Mouse (Mus musculus): Measurements from ENCODE around the gene H2afz. TPM values are rescaled to one million over a fixed set of nuclear protein-coding genes. Genes with fewer than 3 reads are reported as not detected.
A peak's percentile ranks its signal among the peaks of the same experiment; 100 is the strongest.

Gene H2afz
- polyA plus RNA-seq (2015; fragmentation: Nextera tagmentation; extraction: Ambion mirVana) = 714 and 880 TPM in 2 replicates

DNA sequence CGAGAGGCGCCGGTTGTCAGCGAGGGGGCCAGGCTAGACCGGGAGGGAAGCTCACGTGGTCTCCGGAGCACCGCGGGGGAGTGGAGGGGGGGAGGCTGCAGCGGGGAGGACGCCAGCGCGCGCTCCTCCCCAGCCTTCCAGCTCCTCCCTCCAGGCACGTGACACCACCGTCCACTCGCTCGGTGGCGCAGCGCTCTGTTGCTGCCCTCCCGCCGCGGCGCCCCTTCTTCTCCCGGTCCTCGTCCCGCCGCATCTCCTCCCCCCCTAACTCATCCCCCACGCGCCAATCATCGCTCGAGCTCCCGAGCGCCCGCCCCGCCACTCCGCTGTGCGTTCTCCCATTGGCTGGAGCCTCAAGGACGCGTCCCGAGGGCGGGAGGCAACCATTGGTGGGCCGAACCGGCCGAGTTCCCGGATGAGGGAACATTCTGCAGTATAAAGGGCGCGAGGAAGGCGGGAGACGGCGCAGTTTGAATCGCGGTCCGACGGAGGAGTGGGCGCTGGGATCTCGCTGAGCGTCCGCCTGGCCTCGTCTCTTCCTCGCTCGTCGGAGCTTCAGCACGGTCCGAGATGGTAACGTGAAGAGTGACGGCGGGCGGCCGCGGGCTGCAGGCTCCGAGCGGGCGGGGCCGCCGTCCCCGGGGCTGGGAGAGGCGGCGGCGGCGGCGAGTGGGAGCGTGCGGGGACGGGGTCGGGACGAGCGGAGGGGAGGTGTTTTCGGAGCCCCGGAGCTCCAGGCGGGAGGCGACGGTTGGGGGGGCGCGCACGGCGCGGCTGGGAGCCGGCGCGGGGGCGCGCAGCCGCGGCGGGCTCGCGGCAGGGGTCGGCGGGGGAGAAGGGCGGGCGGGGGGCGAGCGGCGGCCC, at the start of gene H2afz:
TSS of gene H2afz (plus strand) at position 364 of the 864 bp plus-strand sequence.
- no peaks in the 10 kb centered on the region for H3K27me3 ChIP-seq (replicated peaks)
- peak; percentile 95 for ATAC-seq (ENCODE audit: low FRiP score)
- WGBS = under 1% methylated on average over 65 of the region's 115 CpGs
- peak within 1 kb of the TSS; percentile 64 for H3K4me2 ChIP-seq
- H3K27ac ChIP-seq (replicated peaks) = peak within 1 kb of the TSS; percentile 97
- H3K36me3 ChIP-seq = no peaks in the 10 kb centered on the region
- peak within 1 kb of the TSS; percentile 80 for H3K4me3 ChIP-seq (replicated peaks)
- H3K9ac ChIP-seq (replicated peaks) = peak within 1 kb of the TSS; percentile 73
- H3K9me3 ChIP-seq (replicated peaks) = no peaks in the 10 kb centered on the region
- peaks cover 27% of the 10 kb centered on the region for H3K4me1 ChIP-seq

DNA sequence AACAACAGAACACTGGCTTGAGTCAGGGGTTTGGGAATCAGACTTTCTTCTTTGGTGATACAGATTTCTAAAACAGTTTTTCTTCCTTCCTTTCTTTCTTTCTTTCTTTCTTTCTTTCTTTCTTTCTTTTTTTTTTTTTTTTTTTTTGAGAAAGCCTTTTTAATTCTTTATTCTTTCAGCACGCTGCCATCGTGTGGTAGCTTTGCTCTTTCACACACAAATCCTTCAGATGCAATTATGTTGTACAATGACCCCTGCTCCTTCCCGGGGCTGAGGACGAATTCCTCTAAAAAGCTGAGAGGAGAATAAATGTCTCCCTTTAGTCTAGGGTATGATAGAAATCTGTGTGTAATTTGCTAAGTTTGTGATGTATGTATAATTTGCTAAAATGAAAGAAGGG, 45.6 kb upstream of the H2afz start:
- Histone ChIP-seq H3K4me1 (no peaks in the 10 kb centered on the region), H3K27me3 (replicated peaks) (no peaks in the 10 kb centered on the region), H3K36me3 (no peaks in the 10 kb centered on the region), H3K9ac (replicated peaks) (no peak overlapping the region), H3K4me3 (replicated peaks) (no peak overlapping the region), H3K4me2 (no peak overlapping the region), H3K9me3 (replicated peaks) (no peaks in the 10 kb centered on the region), H3K27ac (replicated peaks) (no peak overlapping the region)
- no peak for ATAC-seq (ENCODE audit: low FRiP score)
- WGBS = 7% methylated on average over 4 of the region's 4 CpGs

DNA sequence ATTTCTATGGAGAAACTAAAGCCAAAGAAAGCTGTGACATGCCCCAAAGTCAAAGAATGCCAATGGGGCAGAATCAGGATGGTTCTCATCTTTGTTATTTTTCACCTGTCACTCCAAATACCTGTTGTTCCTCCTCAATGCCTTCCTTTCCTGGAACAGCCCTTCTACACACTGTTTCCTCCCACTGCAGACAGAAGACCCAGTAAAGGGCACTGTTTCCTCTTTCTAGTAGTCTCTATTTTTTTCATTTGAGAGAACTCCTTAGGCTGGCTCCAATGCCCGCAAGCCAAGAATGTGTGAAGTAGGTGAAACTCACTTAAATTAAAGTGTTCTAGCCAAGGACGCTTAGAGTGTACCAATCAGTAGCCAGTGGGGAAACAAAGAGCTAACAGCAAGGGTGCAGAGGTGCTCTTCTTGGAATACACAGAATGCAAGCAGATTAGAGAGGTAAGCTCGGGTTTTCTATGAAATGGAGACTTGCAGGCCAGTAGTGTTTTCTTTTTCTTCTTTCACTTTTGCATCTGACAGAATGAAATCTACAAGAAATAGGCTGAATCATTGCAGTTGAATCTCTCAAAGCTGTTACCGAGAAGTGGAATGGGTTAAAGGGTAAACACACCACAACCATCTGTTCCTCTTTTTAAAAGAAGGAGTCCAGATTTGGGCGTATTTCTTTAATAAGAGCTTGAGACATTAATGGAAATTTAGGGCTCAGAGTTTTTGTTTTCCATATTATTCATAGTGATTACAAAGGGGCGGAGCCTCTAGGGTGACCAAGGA, 43.4 kb upstream of the H2afz start:
- Histone ChIP-seq H3K4me3 (replicated peaks) (no peak overlapping the region), H3K9ac (replicated peaks) (no peak overlapping the region), H3K9me3 (replicated peaks) (no peaks in the 10 kb centered on the region), H3K27ac (replicated peaks) (no peak overlapping the region), H3K4me2 (no peak overlapping the region), H3K27me3 (replicated peaks) (no peaks in the 10 kb centered on the region), H3K36me3 (no peaks in the 10 kb centered on the region), H3K4me1 (no peaks in the 10 kb centered on the region)
- ATAC-seq (ENCODE audit: low FRiP score) = no peak
- 89% methylated on average over 6 of the region's 6 CpGs for WGBS

DNA sequence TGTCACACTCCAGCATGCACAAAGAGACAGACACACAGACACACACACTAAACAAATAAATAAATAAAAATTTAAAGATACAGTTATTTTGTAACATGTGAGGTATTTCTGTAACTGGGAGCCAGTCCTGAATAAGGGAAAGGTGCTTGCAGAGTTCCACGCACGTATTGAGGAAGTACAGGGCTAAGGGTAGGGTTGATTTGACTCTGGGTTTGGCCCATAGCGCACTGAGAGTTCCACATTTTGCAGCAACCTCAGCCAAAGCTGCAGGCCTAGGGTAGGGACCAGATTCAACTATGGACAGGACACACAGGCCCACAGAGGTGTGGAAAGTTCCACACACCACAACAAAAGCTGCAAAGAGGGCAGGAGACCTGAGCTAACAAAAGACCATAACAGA, 41.0 kb upstream of the H2afz start:
- H3K4me1 ChIP-seq = peaks cover 7% of the 10 kb centered on the region; the same call in 1 of the 2 replicates
- no peaks in the 10 kb centered on the region for H3K36me3 ChIP-seq

DNA sequence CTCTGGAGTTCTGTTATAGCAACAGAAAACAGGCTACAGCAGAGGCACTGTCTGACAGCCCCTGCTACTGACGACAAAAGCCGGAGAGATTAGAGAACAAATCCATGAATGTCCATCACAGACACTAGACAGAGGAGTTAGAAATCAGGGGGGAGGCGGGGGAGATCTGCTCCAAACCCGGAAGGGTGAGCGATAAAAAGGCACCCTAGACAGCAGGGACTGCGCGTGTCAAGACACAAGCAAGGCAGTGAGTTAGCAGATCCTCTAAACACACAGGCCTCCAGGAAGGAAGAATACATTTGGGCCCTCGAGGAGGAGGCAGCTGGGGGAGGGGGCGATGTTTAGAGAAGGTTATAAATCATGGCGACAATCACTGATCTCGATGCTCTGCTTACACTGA, 36.6 kb upstream of the H2afz start:
- peak; percentile 41; the same call in 1 of the 2 replicates for ATAC-seq (ENCODE audit: low FRiP score)
- Histone ChIP-seq H3K27me3 (replicated peaks) (no peaks in the 10 kb centered on the region), H3K4me1 (peaks cover 7% of the 10 kb centered on the region; the same call in 1 of the 2 replicates), H3K27ac (replicated peaks) (peak overlapping the region; percentile 19; the same call in 1 of the 2 replicates), H3K9ac (replicated peaks) (no peak overlapping the region), H3K4me2 (no peak overlapping the region), H3K36me3 (no peaks in the 10 kb centered on the region), H3K9me3 (replicated peaks) (no peaks in the 10 kb centered on the region), H3K4me3 (replicated peaks) (no peak overlapping the region)
- 16% methylated on average over 11 of the region's 11 CpGs for WGBS

More for the DNA sequence above, 41.0 kb upstream of the H2afz start:
- no peak for ATAC-seq (ENCODE audit: low FRiP score)
- no peak overlapping the region for H3K4me2 ChIP-seq
- H3K9me3 ChIP-seq (replicated peaks) = no peaks in the 10 kb centered on the region
- WGBS = 93% methylated on average over 3 of the region's 3 CpGs
- no peak overlapping the region for H3K27ac ChIP-seq (replicated peaks)
- no peak overlapping the region for H3K9ac ChIP-seq (replicated peaks)
- H3K27me3 ChIP-seq (replicated peaks) = no peaks in the 10 kb centered on the region
- no peak overlapping the region for H3K4me3 ChIP-seq (replicated peaks)

DNA sequence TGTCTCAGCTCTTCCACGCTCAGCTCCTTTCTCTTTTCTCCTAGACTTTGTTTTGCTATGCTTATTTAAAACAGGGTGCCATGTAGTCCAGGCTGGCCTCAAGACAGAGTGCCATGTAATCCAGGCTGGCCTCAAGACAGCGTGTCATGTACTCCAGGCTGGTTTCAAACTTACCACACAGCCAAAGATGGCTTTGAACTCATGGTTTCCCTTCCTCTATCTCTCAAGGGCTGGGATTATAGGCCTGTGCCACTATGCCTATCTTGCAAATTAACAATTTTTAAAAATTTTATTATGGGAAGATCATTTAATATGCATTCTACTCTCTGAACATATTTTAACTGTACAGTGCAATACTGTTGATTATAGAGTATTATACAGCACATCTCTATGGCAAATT, 33.1 kb upstream of the H2afz start:
- H3K9ac ChIP-seq (replicated peaks) = no peak overlapping the region
- H3K9me3 ChIP-seq (replicated peaks) = no peaks in the 10 kb centered on the region
- no peaks in the 10 kb centered on the region for H3K27me3 ChIP-seq (replicated peaks)
- no peak overlapping the region for H3K27ac ChIP-seq (replicated peaks)
- no peak overlapping the region for H3K4me2 ChIP-seq
- 89% methylated on average over 2 of the region's 2 CpGs for WGBS
- ATAC-seq (ENCODE audit: low FRiP score) = no peak
- H3K4me3 ChIP-seq (replicated peaks) = no peak overlapping the region
- H3K4me1 ChIP-seq = peaks cover 7% of the 10 kb centered on the region; the same call in 1 of the 2 replicates
- no peaks in the 10 kb centered on the region for H3K36me3 ChIP-seq

DNA sequence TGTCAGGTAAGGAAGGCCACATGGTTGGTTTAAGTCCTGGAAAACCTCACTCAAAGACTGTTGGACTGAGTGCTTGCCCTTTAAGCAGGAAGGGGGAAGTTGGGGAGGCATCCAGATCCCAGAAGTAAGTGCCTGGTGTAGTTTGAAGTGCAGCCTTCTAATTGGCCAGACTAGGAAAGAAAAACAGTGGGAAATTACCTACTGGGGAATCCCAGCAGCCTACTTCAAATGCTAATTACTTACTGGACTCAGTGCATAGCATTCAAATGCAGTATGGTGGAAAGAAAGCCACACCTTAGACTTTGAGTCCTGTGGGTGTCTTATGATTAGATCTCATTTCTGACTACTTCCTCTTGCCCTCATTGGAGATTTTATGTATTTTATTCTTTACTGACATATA, 31.2 kb upstream of the H2afz start:
- H3K4me2 ChIP-seq = no peak overlapping the region
- H3K27ac ChIP-seq (replicated peaks) = no peak overlapping the region
- no peaks in the 10 kb centered on the region for H3K9me3 ChIP-seq (replicated peaks)
- no peaks in the 10 kb centered on the region for H3K27me3 ChIP-seq (replicated peaks)
- H3K4me3 ChIP-seq (replicated peaks) = no peak overlapping the region
- no peak overlapping the region for H3K9ac ChIP-seq (replicated peaks)
- H3K36me3 ChIP-seq = no peaks in the 10 kb centered on the region
- no peak for ATAC-seq (ENCODE audit: low FRiP score)
- H3K4me1 ChIP-seq = no peaks in the 10 kb centered on the region

DNA sequence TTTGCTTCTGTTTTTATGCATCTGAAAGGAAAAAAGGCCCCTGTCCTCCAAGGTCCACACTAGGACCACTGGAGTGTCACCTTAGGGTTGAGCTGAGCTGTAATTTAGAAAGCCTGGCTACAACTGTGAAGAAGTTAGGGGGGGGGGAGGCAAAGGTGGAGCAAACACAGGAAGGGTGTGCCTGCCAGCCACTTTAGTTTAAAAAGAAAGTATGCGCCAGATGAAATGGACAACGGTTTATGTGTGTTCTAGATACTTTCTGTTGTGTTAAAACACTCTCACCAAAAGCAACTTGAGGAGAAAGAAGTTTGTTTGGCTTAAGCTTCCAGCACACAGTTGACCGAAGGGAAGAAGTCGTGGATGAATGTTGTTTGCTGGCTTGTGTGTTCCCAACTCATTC, 30.6 kb upstream of the H2afz start:
- no peak for ATAC-seq (ENCODE audit: low FRiP score)
- H3K9me3 ChIP-seq (replicated peaks) = no peaks in the 10 kb centered on the region
- H3K4me3 ChIP-seq (replicated peaks) = no peak overlapping the region
- H3K9ac ChIP-seq (replicated peaks) = no peak overlapping the region
- no peaks in the 10 kb centered on the region for H3K36me3 ChIP-seq
- 82% methylated on average over 4 of the region's 4 CpGs for WGBS
- H3K27ac ChIP-seq (replicated peaks) = no peak overlapping the region
- no peak overlapping the region for H3K4me2 ChIP-seq
- no peaks in the 10 kb centered on the region for H3K4me1 ChIP-seq
- no peaks in the 10 kb centered on the region for H3K27me3 ChIP-seq (replicated peaks)

DNA sequence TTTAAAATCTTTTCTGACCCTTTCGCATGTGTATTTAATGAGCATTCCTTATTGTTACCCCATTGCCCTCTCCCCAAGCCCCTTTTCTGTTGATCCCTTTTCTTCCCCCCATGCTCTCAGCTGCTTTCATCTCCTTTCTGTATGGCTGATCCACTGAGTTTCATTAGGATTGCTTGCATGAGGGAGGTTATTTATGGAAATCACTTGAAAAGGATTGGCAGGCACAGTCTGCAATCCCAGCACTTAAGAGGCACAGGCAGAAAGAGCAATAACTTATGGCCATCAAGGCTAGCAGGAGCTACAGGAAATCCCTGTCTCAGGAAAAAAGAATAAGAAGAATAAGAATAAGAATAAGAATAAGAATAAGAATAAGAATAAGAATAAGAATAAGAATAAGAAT, 27.7 kb upstream of the H2afz start:
- 70% methylated on average over 1 of the region's 1 CpGs for WGBS
- Histone ChIP-seq H3K27me3 (replicated peaks) (no peaks in the 10 kb centered on the region), H3K4me3 (replicated peaks) (no peak overlapping the region), H3K36me3 (no peaks in the 10 kb centered on the region), H3K27ac (replicated peaks) (no peak overlapping the region), H3K9me3 (replicated peaks) (no peaks in the 10 kb centered on the region), H3K4me1 (no peaks in the 10 kb centered on the region), H3K9ac (replicated peaks) (no peak overlapping the region), H3K4me2 (no peak overlapping the region)
- ATAC-seq (ENCODE audit: low FRiP score) = no peak

DNA sequence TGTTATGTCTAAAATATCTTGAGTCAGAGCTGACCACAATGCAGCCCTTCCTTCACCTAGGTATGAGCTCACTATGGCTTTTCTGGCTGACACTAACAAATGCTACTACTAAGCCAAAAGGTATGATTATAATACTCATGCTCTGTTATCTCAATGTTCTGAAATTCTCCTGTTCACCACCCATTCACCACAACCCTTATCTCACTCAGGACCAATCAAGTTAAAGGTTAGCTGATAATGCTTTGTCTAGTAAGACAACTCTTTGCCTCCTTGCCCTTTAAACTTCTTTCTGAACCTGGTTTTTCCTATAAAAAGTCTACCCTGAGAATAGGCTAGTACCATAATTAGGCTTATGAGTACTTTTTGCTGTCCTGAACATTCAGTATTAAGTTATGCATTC, 26.1 kb upstream of the H2afz start:
- Histone ChIP-seq H3K4me2 (no peak overlapping the region), H3K27ac (replicated peaks) (no peak overlapping the region), H3K4me3 (replicated peaks) (no peak overlapping the region), H3K36me3 (no peaks in the 10 kb centered on the region), H3K9ac (replicated peaks) (no peak overlapping the region), H3K27me3 (replicated peaks) (no peaks in the 10 kb centered on the region), H3K4me1 (no peaks in the 10 kb centered on the region), H3K9me3 (replicated peaks) (no peaks in the 10 kb centered on the region)
- no peak for ATAC-seq (ENCODE audit: low FRiP score)

DNA sequence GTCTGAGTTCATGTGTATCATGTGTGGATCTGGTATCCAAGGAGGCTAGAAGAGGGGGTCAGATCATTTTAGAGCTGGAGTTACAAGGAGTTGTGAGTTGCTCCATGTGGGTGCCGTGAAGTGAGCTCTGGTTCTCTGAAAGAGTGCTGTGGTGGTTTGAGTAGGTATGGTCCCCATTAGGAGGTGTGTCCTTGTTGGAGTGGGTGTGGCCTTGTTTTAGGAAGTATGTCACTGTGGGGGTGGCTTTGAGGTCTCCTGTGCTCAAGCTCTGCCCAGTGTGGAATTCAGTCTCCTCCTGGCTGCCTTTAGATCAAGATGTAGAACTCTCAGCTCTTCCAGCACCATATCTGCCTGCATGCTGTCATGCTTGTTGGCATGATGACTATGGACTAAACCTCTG, 21.3 kb upstream of the H2afz start:
- H3K4me2 ChIP-seq = no peak overlapping the region
- H3K4me3 ChIP-seq (replicated peaks) = no peak overlapping the region
- WGBS = 92% methylated on average over 1 of the region's 1 CpGs
- no peak overlapping the region for H3K9ac ChIP-seq (replicated peaks)
- H3K27ac ChIP-seq (replicated peaks) = no peak overlapping the region
- H3K27me3 ChIP-seq (replicated peaks) = no peaks in the 10 kb centered on the region
- no peaks in the 10 kb centered on the region for H3K36me3 ChIP-seq
- ATAC-seq (ENCODE audit: low FRiP score) = no peak
- no peaks in the 10 kb centered on the region for H3K9me3 ChIP-seq (replicated peaks)
- H3K4me1 ChIP-seq = no peaks in the 10 kb centered on the region

DNA sequence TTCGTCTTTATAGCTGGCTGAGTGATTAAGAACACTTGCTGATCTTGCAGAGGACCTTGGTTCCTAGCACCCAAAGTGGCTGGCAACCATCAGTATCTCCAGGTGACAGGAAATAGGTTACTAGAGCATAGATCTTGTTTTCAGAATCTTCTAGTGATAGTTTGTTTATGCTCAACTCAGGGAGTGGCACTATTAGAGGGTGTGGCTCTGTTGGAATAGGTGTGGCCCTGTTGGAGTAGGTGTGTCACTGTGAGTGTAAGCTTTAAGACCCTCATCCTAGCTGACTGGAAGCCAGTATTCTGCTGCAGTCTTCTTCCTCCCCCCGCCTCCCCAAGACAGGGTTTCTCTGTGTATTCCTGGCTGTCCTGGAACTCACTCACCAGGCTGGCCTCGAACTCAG, 20.0 kb upstream of the H2afz start:
- Histone ChIP-seq H3K9me3 (replicated peaks) (no peaks in the 10 kb centered on the region), H3K4me3 (replicated peaks) (no peak overlapping the region), H3K4me1 (no peaks in the 10 kb centered on the region), H3K4me2 (no peak overlapping the region), H3K27me3 (replicated peaks) (no peaks in the 10 kb centered on the region), H3K9ac (replicated peaks) (no peak overlapping the region), H3K27ac (replicated peaks) (no peak overlapping the region), H3K36me3 (no peaks in the 10 kb centered on the region)
- no peak for ATAC-seq (ENCODE audit: low FRiP score)
- 91% methylated on average over 3 of the region's 3 CpGs for whole genome bisulfite sequencing

Data from neural tube, embryonic 15.5 days (tissue).